Mouse (Mus musculus): ENCODE results near the gene Elf2. TPM values are rescaled to one million over a fixed set of nuclear protein-coding genes. Genes with fewer than 3 reads are reported as not detected.
"Not testable (repeated sequence)": the region's sequence is repeated elsewhere in the genome, so short reads cannot be mapped to it uniquely, and the experiment has no call there.

Elf2 gene
- total RNA-seq, 2 experiments from 2014 or later: 44.3 to 46.1 TPM

DNA sequence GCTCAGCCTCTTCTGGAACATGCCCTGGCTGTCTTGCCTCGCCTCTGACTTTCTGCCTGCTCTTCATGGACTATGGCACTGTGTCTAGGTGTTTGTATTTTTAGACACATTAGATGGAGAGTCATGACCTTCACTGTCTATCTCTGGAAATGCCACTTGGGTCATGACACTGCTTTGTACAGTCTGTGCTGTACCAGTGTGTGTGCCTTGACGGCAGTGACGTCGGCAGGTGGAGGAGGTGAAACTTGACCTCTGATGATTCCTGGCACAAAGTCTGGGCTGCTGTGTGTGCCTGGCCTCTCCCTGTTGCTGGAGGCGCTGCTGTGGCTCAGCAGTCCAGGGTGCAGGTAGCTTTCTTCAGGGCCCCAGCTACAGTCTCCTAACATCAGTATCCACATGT, 107.0 kb downstream of the Elf2 start:
- peak; percentile 87 for DNase-seq

DNA sequence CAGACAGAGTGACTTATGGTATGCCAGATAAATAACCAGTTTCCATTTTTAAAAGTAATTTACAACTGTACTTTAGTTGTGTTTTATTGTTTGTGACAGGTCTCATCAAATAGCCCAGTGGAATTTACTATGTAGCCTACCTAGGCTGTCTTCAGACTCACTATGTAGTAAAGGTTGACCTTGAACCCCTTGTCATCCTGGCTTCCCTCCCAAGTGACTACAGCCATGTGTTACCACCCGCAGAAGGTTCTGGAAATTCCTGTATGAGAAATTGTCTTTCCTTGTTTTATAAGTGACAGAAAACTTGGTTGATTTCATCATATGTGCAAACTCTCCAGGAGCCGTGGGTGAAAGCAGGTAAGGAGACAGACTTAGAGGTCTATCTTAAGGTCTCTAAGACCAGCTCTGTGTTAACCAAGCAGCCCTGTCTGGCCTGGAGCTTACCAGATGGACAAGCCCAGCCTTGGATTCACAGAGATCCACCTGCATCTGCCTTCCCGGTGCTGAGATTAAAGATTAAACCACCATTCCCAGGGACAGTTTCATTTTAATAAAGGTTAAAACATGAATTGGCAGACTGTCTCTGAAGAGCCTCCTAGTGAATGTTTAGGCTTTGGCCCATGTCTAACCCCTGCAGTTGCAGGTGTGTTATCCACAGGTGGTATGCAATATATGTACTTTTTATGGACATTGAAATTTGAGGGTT, 108.1 kb downstream of the Elf2 start:
- DNase-seq: no peak

DNA sequence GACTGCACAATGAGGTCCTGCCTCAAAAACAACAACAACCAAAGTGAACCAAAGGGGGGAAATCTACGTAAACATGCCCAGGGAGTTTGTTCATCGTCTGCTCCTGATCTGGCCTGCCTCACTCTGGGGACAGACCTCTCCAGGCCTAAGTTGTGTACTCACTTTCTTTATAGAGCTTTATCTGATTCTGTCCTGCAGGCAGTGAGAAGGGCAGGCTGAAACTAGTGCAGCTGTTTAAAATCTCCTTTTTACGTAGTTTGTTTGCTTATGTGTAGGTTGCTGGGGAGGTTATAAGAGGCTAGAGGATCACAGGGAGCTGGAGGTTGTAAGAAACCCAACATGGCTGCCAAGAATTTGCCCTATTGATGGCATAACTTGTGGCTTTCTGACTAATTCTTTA, 109.0 kb downstream of the Elf2 start:
- no peak for DNase-seq

DNA sequence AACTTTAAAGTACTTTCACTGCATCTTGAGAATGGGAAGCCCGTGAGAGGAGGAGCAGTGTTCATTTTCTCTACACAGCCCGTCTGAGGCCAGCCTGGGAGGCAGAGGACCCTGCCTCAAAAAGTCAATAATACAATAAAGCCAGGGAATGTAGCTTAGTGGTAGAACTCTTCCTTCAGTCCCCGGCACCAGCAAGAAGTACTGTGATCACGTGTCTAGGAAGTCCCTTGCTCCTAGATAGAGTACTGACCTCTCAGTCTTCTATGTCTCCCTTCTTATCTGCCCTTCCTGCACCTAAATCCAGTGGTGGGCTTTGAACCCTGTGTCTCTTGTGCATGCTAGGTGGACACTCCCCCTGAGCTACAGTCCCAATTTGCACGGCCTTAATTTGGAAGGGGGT, 109.6 kb downstream of the Elf2 start:
- DNase-seq: no peak

DNA sequence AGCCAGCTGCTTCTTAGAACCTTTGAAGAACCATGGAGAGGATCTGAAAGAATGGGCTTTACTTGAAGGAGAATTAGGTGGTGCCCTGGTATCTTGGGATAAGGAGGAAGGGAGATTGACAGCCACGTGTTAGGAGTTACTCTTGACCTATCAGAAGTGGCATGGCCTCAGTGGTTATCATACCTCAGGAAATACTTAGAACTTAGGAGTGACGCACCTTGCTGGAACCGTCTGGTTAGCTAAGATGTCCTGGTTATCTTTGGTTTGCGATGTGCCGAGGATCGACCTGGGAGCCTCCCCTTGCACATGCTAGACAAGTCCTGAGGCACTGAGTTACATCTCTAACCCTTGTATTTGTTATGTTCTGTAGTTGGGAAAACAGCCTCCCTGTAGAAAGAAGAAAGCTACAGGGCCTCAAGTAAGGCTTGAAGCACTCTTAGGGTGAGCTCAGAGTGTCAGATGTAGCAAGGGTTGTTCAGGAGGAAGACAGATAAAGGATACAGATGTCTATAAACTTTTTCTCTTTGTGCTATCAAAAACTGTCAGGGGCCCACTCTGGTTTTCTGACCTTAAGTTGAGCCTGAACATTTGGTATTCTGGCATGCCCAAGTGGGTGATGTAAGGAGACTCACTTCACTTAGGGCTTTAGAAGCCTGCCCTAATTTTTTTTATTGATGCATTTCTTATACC, 110.2 kb downstream of the Elf2 start:
- no peak for DNase-seq

DNA sequence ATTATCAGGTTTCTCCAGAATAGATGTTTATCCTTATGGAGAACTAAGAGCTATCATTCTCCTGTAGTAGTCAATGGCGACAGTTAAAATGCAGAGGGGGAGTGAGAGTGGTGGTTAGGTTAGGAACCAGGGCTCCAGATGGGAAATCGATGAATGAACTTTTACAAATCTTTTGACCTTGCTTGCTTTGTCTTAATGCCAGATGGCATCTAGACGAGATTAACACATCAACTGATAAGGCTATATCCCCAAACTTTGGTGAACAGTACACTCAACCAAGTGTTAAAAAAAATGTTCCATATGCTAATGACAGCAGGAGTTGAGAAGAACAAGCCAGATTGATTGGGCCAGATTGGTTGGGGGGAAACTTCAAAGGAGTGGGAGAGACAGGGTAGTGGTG, 111.2 kb downstream of the Elf2 start:
- no peak for DNase-seq

DNA sequence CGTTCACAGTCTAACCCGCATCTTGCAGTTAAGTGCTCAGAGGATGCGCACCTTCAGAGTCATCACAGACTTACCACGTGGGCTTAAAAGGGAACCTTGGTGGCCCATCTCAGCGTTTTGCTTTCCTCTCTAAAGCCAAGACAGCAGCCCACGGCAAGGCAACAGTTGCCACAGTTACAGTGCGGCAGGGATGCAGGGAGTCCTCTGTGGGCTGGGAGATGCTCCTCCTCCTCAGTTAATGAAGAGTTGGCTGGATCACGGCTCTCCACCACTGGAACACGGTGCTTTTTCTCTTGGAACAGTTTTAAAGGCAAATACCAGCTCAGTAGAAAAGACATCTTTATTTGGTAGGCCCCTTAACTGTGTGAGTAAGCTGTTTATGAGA, 111.7 kb downstream of the Elf2 start:
- DNase-seq: no peak

DNA sequence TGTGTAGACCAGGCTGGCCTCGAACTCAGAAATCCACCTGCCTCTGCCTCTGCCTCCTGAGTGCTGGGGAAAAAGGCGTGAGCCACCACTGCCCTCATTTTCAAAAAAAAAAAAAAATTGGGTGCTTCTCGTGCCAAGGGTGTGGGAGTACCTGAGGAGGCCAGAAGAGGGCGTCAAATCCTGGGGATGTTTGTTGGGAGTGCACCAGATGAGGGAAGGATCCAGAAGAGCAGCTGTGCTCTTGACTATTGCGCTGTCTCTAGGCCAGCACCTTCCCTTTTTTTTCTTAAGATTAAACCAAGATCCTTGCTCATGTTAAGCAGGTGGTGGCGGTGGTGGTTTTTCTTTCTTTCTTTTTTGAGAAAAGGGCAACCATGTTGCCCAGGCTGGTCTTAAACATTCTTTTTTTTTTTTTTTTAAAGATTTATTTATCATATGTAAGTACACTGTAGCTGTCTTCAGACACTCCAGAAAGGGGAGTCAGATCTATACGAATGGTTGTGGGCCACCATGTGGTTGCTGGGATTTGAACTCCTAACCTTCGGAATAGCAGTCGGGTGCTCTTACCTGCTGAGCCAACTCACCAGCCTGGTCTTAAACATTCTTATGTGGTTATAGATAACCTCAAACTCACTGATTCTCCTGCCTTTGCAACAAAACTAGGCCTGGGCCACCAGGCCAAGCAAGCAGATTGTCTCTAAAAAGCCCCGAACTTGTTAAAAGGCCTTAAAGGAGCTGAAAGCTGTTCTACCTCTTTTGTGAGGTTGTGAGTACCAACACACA, 112.2 kb downstream of the Elf2 start:
- DNase-seq: peak; percentile 61

DNA sequence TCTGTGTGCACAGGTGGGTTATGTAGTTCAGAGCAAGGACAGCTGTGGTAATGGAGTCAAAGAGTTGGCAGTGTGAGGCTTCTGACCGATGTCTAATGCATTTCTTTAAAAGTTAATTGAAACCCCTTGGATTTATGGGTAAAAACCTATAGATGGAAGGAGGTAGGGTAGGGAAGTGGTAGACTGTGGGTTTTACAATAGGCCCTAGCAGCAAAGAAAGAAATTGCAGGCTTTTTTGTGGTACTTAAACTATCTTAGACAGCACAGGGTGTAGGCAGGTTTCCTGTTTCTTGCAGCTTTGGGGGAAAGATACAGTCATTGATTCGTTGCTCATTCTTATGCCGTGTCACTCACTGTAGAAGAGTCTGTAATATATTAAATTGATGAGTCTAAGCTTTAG, 113.9 kb downstream of the Elf2 start:
- DNase-seq: no peak

DNA sequence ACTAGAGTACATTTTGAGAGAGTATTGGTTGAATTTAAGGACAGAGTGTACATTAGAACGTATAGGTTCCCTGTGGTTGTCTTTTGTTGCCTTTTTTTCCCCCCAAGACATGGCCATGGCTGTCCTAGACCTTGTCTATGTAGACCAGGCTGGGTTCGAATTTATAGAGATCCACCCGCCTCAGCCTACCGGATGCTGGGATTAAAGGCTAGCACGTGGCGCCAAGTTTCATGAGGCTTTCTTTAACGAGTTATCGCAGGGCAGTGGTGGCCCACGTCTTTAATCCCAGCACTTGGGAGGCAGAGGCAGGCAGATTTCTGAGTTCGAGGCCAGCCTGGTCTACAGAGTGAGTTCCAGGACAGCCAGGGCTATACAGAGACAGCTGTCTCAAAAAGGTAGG, 114.5 kb downstream of the Elf2 start:
- no peak for DNase-seq

DNA sequence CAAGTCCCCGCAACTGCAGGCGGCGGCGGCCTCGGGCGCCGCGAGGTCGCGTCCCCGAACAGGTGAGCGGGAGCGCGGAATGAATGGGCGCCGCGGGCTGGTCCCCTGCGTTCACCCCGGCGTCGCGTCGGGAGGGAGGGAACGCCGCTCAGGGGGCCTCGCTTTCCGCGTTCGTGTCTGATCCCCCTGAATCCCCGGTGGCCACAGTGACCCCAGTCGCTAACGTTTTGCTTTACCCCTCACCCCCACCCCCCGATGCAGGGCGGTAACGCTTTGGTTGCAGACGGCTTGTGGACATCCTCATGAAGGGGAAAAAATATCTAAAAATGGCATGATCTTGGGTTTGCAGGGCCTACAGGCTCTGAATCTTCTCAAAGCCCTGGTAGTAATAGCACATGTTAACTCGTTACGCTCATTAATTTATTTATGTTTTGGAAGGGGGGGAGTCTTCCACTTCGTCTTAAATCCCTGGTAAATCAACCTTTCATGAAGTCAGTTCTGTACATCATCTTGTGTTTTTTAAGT, 115.2 kb downstream of the Elf2 start:
- DNase-seq: no peak

DNA sequence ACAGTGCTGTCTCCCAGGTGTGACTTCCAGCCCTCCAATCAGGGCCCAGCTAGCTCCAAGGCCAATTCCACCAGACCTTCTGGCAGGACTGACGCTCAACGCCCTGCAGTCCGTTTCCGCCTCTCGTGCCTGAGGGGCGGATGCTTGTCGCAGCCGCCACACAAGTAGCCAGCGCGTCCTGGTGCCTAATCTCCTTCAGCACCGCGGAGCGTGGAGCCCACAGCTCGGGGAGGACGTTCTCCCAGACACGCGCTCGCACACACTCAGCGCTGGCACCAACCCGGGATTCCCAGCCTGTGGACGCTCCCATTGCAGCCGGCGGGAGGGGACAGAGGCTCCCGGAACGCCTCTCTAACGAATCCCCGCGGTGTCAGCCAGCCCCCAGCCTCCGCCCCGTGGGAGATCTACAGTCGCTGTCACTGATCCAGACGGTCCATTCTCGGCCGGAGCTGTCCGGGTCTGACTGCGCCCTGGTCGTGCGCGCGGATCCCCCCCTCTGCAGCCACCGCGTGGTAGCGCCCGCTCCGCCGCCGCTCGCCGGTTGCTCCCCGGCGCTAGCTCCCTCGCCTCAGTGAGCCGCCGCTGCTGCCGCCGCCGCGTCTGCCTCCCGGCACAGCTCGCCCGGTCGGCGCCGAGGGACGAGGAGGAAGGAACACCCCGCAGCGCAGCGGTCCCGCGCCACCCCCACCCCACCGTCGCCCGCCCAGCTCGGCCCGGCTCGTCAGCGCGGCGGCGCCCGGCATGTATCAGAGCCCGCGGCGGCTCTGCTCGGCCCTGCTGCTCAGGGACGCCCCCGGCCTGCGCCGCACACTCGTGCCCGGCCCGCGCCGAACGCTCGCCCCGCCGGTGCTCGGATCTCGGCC, 115.9 kb downstream of the Elf2 start, which contains the start of gene Noct:
Gene Noct (plus strand): TSS at position 85 of the 863 bp plus-strand sequence.
- DNase-seq: peak; percentile 87

DNA sequence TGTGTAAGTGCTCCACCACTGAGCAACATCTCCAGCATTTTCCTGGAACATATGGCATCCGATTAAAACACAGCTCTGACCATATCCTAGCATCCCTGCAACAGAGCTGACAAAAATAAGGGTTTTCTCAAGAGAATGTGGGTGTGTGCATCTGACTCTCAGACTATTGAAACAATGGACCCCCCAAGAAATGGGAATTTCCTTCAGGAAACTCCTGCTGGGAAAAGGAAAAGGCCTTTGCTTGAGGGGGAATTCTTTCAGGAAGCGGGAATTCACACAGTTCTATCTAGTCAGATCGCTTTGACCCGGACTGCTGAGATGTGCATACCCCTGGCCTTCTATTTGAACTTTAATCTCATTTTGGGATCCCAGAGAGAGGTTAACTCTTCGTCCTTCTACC, 116.9 kb downstream of the Elf2 start:
- DNase-seq: no peak

DNA sequence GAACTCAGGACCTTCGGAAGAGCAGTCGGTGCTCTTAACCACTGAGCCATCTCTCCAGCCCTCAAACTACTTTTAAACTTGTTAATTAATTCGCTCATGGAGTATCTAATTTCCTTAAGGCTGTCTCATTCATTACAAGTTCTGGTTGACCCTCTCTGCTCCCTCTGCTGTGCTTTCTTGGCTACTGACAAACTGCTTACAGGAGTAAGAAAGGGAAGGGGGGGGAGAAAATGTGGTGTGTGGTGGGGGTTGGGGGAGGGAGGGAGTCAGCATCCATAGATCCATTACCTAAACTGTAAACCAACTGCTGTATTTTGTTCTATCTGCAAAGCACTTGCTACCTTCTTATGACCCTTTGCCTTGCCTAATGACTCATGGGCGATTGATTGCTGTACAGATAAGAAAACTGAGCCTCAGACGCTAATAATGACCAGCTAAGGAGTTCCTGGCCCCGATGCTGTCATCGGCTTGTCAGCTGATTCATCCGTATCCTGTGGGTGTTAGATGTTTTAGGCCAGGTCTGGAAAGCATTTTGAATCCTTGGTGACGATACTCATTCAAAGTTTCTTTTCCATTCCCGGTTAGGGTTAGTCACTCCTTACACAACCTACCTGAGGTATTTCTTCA, 117.5 kb downstream of the Elf2 start:
- DNase-seq: no peak

DNA sequence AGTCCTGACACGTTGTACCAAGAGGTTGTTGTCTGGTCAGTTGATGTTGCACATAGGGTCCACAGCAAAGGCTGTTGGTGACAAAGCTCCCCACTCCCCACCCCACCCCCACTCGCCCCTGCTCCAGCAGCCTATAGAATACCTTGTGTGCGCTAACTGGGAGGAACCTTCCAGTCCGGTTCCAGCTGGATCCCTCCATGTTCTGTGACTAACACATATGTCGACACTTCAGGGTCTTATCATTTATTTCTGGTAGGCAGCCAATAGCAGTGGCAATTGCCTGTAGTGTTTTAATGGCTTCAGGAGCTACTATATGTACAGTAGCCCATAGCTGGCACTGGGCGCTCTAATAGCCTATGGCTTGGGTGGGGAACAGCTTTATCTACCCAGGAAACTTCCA, 118.2 kb downstream of the Elf2 start:
- DNase-seq: no peak

DNA sequence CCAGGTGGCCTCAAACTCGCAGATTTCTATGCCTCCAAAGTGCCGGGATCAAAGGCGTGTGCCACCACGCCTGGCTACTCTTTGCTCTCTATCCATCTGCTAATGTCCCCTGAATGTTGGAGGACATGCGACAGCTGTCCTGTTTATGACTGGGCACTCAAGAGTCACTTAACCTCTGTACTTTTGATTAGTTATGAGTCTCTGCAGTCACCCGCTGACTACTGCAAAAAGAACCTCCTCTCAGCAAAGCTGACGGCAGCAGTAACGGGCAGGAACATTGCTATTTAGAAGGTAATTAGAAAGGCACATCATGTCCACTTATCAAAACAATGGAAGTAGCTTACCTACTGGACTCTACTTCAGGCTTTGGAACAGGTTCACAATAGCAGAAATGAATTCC, 118.6 kb downstream of the Elf2 start:
- DNase-seq: no peak

DNA sequence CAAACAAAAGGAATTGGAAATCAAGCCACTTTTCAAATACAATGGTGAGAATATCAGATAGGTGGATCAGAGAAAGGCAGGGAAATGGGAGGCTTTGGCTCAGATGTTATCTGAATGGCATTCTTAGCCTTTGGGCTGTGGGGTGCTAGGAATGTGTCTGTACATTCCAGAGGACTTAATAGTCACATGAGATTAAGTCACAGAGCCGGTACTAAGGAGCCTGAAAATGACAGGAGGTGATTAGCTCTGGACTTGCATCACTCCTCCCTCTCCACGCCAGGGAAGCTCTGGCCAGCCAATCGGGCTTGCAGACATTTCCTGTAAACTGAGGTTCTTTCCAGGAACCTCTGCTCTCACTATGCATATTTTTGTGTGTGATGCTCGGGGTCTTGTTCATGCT, 119.6 kb downstream of the Elf2 start:
- no peak for DNase-seq

DNA sequence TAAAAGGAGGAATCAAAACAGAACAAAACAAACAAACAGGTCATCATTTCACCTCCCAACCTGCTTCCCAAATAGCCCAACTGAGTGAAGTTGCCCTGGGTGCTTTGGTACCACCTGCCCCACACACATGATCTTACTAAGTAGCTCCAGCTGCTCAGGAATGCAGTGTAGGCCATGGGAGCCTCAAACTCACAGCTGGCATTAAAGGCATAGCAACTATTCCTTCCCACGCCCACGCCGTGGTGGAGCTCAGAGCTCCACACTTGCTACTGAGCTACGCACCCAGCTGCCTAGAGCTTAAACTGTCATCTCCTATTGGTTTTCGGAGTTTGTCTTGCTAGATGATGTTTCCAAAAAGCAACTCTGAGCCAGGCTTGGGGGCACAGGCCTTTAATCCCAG, 121.2 kb downstream of the Elf2 start:
- DNase-seq: no peak

DNA sequence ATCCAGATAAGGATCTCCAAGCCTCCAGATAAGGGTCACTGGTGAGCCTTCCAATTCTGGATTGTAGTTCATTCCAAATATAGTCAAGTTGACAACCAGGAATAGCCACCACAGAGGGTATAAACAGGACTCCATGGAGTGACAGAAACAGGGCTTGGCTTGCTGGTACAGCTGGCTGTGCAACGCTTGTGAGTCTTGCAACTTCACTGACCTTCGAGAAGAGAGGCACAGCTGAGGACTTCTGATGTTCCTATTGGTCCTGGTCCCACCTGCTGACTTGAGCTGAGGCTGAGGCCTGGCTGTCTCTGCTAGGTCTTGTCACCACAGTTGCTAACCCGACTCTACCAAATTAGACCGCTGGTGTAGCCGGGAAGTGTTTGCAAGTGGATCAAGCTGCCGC, 122.1 kb downstream of the Elf2 start:
- DNase-seq: not testable (repeated sequence)

DNA sequence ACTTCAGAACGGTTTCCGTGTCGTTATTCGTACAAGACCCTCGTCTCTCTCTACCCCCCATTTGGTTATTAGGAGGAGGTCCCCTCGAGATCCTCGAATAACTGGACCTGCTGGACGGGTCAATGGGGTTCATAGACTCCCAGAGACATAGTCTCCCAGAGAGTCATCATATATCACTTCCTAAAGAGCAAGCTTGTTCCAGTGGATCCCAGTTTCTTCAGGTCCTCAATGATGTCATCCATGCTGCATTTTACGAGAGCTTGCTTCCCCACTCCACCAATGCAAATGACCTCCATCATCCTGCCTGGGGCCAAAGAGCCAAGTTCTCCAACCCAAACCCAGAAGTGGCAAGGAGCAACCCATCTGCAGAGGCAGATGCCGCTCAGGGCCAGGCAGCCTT, 124.1 kb downstream of the Elf2 start:
- not testable (repeated sequence) for DNase-seq

DNA sequence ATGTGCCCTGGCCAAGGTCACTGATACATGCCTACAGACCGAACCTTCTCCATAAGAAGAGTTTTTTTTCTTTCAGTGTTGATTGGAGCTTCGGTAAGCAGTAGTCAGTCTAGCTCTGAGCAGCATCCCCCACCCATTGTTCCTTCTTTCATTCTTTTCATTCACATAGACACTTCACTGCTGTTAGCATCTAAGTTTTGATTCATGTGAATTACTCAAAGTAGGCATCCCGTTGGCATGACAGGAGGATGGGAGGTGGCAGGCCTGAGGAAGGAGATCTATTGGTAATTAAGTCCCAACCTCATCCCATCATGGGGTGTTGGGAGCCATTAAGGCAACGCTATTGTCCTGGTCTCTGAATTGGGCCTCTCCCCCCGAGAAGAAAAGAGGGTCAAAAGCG, 124.8 kb downstream of the Elf2 start:
- no peak for DNase-seq

DNA sequence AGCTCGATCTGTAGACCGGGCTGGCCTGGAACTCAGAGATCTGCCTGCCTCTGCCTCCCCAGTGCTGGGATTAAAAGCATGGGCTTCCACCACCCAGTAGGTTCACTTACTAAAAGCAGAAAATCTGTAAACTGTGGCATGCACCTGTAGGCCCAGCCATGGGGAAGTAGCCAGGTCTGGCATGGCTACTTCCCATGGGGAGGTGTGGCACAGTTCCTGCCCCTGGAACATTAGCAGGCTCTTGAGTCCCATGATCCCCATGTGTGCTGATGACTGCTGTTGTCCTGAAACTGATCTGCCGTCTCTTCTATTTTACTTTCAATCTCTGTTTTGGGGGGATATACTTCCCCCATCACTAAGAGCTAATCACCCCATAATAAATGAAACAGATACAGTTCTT, 127.4 kb downstream of the Elf2 start:
- no peak for DNase-seq

Measured in gastrocnemius, postnatal 25 days (tissue).